Mouse (Mus musculus) E14TG2a.4 (cell line): Measurements from ENCODE around the gene Filip1l.

Experiments used
- CTCF ChIP-seq: conservative IDR thresholded peaks from 2 replicates; pipeline ENCODE4 v1.5.1; 2014; ENCODE audit warnings: low read length
- NANOG ChIP-seq: IDR thresholded peaks from 2 replicates; pipeline ENCODE4 v1.6.1; 2014; ENCODE audit warnings: borderline replicate concordance, low read length, mixed read lengths
- POU5F1 ChIP-seq: IDR thresholded peaks from 2 replicates; pipeline ENCODE4 v1.6.1; 2014; ENCODE audit warnings: low read length, borderline replicate concordance

GRCm38 (mm10) chr16:57453009-57453408 is 100.1 kb downstream of the Filip1l start:
- TF ChIP-seq CTCF (no peak), POU5F1 (no peak), NANOG (no peak)
